Mouse (Mus musculus): Measurements from ENCODE around the gene Bicra. TPM values are rescaled to one million over a fixed set of nuclear protein-coding genes. Genes with fewer than 3 reads are reported as not detected.

Bicra gene
- polyA plus RNA-seq (2012), result 63.5 and 81.0 TPM in 2 replicates

DNA sequence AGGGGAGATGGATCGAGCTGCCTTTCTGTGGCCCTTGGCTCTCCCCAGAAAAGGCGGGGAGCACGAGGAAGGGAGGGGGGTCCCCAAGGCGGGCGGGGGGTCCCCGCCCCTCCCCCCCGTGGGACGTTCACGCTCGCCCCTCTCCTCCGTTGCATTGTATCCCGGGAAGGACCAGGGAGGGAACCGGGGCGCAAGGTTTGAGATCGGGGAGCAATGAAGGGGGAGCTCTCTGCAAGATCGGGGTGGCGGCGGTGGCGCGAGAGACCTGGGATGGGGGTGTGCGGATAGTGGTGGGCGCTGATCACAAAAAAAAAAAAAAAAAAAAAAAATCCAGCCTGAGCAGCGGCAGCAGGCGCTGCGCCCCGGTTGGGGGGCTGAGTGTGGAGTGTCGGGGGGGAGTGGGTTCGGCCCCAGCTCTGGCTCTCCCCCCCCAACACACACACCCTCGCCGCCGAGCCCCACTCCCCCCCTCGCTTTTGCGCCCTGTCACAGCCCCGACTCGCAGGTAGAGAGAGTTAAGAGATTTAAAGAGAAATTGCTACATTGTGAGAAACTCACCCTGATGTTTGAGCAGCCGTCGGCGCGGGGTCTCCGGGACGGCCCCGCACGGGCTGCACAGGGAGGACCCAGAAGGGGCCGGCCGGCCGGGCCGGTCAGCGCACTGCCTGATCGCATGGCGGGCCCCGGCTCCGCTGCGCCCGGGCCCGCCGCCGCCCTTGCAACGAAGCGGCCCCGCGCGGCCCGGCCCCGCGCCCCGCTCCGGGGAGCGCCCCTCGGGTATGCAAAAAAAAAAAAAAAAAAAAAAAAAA is at the start of gene Bicra:
Gene Bicra, minus strand, starts transcription at position 584 of the 809 bp plus-strand sequence.

DNA sequence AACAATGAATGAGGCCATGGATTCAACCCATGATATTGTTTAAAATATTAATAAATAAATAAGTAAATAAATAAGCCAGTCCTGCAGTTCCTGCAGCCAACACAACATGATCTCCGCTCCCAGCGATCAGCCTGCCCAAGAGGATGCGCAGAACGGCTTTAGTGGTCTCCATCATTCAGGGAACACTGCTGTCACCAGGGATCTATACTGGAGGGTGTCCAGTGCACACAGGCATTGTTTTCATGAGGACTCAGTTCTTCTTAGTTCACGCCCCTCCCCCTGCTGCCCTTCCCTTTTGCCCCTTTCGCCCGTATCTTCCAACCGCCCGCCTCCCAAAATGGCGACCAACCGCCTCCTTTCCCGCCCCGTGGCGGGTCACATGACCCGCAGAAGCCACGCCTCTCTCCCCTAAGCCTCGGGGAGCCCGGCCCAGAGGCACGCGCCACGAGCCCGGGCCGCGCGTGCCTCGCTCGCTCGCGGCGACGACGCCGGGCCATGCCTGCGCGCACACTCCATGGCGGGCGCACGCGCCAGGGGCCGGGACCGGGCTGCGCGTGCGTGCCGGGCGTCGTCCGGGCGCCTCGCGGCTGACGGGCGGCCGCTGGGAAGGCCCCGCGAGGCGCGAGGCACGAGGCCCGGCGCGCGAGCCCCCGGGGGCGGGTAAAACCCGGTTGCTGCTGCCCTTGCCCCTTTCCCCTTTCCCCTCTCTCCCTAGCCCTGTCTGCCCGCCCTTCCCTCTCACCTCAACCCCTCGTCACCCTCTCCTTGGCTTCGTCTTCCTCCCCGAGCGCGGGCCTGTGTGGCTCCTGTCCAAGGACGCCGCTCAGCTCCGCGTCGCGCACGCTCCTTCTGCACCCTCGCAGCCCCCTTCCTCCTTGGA is 13.7 kb upstream of the Bicra start, which contains the start of gene Zfp541:
Gene Zfp541, plus strand, starts transcription at position 596 of the 880 bp plus-strand sequence.

GRCm38 (mm10) chr7:15967312-15967711 is 80.4 kb downstream of the Bicra start, which contains the start of gene Ehd2:
TSS of gene Ehd2 (minus strand) at chr7:15967567.

DNA sequence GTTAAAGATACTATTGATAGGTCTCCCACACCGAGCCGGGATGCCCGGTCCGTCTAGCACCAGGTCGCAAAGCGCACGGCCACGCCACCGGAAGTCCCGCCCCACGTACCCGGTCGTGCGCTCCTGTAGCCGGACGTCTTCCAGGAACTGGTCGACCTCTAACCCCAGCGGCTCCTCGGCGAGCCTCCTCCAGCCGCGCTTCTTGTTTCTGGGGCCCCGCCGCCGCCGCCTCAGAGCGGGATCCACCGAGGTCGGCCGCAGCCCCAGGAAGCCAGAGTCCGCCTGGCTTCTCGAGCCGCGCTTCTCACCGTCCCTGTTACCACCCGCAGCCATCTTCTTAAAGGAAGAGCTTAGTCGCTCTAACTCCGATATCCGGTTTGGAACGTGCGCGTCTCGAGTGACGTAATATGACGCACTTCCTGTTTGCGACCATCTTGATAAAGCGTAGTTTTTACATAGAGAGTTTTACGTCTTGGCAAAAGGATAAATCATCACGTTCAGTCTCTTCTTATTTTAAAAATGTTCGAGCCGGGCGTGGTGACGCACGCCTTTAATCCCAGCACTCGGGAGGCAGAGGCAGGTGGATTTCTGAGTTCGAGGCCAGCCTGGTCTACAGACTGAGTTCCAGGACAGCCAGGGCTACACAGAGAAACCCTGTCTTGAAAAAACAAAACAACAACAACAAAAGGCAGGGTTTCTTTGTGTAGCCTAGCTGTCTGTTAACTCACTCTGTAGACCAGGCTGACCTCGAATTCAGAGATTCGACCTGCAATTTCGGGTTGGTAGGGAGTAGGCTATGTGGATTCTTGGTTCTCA is 101.8 kb downstream of the Bicra start, which contains the start of gene Nop53:
Gene Nop53, minus strand, starts transcription at position 354 of the 816 bp plus-strand sequence.

DNA sequence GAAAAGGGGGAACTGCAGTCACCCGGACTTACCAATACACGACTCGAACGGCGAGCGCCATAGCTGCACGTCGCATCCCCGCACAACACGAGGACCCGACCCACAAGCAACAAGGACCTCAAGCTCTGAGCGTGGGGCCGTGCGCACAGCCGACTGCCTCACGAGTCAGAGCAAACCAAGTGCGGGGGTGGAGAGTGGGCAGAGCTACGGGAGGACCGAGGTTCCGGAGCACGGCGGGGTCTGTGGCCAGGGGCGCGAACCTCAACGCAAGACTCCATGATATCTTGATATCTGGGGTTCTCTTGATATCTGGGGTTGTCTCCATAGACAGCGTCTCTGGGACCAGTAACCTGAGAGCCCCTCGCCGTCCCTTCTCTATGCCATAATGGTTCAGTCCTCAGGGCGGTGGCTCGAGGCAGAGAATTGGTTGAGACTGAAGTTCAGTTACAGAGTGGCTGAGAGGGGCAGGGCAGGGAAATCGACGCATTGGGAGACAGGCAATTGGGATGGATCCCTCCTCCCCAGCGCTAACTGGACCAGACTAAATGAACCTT is 125.4 kb downstream of the Bicra start, which contains the start of gene Selenow:
Gene Selenow, minus strand, starts transcription at position 183 of the 554 bp plus-strand sequence.

Other genes starting within 250 kb of the Bicra start
- gene Obox6, start 208.2 kb downstream of the Bicra start, polyA plus RNA-seq (2012), result not detected in 2 replicates
- not detected in 2 replicates for gene Crx, start 168.0 kb downstream of the Bicra start, polyA plus RNA-seq (2012)
- gene Crxos, start 165.3 kb downstream of the Bicra start, polyA plus RNA-seq (2012), result not detected in 2 replicates
- gene Selenow, start 125.5 kb downstream of the Bicra start, polyA plus RNA-seq (2012), result 460 and 532 TPM in 2 replicates
- 809 and 1,046 TPM in 2 replicates for gene Nop53, start 101.8 kb downstream of the Bicra start, polyA plus RNA-seq (2012)
- gene Ehd2, start 80.4 kb downstream of the Bicra start, polyA plus RNA-seq (2012), result 0.68 and 0.86 TPM in 2 replicates
- 0.04 and 0.11 TPM in 2 replicates for gene Zfp541, start 13.9 kb upstream of the Bicra start, polyA plus RNA-seq (2012)
- 160 and 181 TPM in 2 replicates for gene Napa, start 50.5 kb upstream of the Bicra start, polyA plus RNA-seq (2012)
- 28.6 and 33.0 TPM in 2 replicates for gene Kptn, start 72.0 kb upstream of the Bicra start, polyA plus RNA-seq (2012)
- gene Slc8a2, start 81.9 kb upstream of the Bicra start, polyA plus RNA-seq (2012), result 0.02 and 0.04 TPM in 2 replicates
- gene Meis3, start 127.2 kb upstream of the Bicra start, polyA plus RNA-seq (2012), result 0.96 and 1.4 TPM in 2 replicates
- 33.3 and 38.6 TPM in 2 replicates for gene Dhx34, start 174.1 kb upstream of the Bicra start, polyA plus RNA-seq (2012)
- gene C5ar2, start 196.2 kb upstream of the Bicra start, polyA plus RNA-seq (2012), result 0.11 and 0.22 TPM in 2 replicates
- 0.80 and 2.1 TPM in 2 replicates for gene C5ar1, start 211.6 kb upstream of the Bicra start, polyA plus RNA-seq (2012)
- 61.1 and 83.1 TPM in 2 replicates for gene Inafm1, start 225.7 kb upstream of the Bicra start, polyA plus RNA-seq (2012)
- 111 and 203 TPM in 2 replicates for gene Ccdc9, start 238.9 kb upstream of the Bicra start, polyA plus RNA-seq (2012)

All from megakaryocyte-erythroid progenitor cell, adult 5 weeks (primary cell).